Mouse (Mus musculus): Measurements from ENCODE around the gene Cbr2.

Gene Cbr2

GRCm38 (mm10) chr11:120682683-120683082, 49.2 kb downstream of the Cbr2 start:
- in situ Hi-C loops (cut with MseI, MboI): no loop called here

DNA sequence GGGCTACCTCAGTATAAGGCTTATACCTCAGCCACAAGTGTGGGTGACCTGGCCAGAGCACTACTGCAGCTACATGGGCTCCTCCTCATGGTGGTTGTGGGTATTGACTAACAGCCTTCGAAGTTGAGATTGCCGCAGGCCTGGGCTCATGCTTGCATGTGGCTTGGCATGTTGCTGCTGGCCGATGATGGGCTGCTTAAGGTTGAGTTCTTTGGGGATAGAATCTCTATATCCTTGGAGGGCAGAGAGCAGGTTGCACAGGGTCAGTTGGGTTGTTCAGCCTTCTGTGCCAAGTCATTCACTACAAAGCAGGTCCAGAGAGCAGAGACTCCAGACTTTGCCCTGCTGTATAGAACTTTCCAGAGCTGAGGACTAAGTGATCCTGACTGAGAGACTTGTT, 52.0 kb downstream of the Cbr2 start:
- in situ Hi-C loops (cut with MseI, MboI): no loop called here
